Mouse (Mus musculus) kidney, adult 10 weeks (tissue): ENCODE results near the gene Nod1. TPM values are rescaled to one million over a fixed set of nuclear protein-coding genes. Genes with fewer than 3 reads are reported as not detected.

Experiments
- polyA plus RNA-seq: library from polyadenylated mRNA; stranded (reverse); fragments of 350-450 nt; fragmentation: Illumina TruSeq; extraction: RNeasy Lipid Tissue Mini Kit (QIAGEN cat#74804); gene quantifications from one replicate; pipeline ENCODE4 v1.2.3, GENCODE M21; 2014; ENCODE audit warnings: low read depth, low replicate concordance

Nod1 gene
- 6.2 TPM for polyA plus RNA-seq

DNA sequence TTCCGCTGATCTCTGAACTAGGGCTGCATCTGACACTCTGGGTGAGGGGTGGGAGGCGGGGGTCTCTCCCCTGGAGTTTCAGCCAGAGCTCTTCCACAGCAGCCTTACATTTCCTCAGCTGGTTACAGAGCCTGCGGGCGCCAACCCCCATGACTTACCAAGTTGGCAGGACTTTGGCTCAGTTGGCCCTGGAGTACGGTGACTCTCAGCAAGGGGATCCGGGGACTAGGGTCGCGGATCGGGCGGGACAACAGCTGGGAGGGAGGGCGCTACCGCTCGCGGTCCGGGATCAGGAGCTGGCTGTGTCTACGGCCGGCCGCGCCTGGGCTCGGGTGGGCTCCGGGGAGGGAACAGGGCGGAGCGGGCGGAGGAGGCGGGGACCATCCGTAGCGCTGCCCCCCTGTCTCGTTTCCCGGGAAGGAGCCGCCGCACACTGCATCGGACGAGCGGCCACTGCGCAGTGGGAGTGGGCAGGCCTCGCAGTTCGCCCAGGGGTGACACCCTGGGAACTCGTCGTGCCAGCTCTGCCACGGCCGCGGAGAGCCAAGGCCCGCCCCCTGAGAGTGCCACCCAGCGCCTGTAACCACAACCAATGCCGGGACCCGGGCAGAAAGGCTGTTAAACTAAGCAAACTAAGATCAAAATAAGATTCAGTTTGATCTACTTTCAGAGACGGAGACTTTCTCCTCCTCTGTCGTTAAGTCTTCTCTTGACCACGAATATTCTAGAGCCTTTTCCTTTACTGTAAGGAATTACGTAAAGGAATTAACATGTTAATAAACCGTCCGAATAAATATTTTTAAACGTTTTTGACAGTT lies at the start of gene Nod1:
Gene Nod1 (minus strand): TSS at position 502 of the 818 bp plus-strand sequence.

DNA sequence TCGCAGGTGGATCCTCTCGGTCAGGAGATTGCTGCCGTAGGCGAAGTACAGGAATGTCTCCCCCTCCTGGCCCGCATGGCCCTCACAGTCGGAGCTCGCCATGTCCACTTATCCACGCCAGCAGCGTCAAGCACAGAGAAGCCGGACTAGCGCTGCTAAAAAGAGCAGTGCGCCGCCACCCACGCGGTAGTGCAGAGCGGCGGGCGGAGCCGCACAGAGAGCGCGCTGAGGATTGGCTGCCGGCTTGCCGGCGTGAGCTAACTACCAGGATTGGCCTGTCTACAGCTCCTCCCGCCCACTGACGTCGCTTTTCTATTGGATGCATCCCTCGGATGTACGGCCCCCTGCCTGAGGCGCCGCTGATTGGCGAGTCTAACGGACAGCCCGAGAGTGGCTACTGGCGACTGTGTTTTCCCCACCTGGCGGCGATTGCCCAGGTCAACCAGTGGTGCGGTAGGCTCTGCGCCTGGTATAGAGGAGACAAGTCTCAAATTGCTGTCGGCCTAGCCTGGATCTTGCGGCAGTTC lies 20.4 kb upstream of the Nod1 start, which contains the start of gene Ggct:
Gene Ggct (minus strand): TSS at position 217 of the 527 bp plus-strand sequence.

Other genes starting within 250 kb of the Nod1 start
- gene Znrf2, start 155.7 kb downstream of the Nod1 start, polyA plus RNA-seq = 130 TPM
- gene Ggct, start 20.3 kb upstream of the Nod1 start, polyA plus RNA-seq = 165 TPM
- 94.5 TPM for gene Gars, start 65.4 kb upstream of the Nod1 start, polyA plus RNA-seq
- gene Crhr2, start 160.4 kb upstream of the Nod1 start, polyA plus RNA-seq = not detected
- 58.6 TPM for gene Inmt, start 202.4 kb upstream of the Nod1 start, polyA plus RNA-seq
- gene Mindy4, start 230.8 kb upstream of the Nod1 start, polyA plus RNA-seq = 4.6 TPM